Mouse (Mus musculus) heart, adult 18-20 months (tissue): ENCODE measurements around the gene Brip1. TPM values are rescaled to one million over a fixed set of nuclear protein-coding genes. Genes with fewer than 3 reads are reported as not detected.

ENCODE experiments used
- DNase-seq, 2 experiments: peaks; one replicate each; pipeline ENCODE4 v3.0.0; 2021 to 2022; ENCODE audit warnings: mixed read lengths in 1 of 2
- total RNA-seq, 2 experiments: library from RNA; stranded (reverse); gene quantifications; 2 replicates each; pipeline ENCODE4 v1.2.3; 2021

Gene Brip1
- total RNA-seq, 2 experiments from 2014 or later = 0.39 to 0.40 TPM

DNA sequence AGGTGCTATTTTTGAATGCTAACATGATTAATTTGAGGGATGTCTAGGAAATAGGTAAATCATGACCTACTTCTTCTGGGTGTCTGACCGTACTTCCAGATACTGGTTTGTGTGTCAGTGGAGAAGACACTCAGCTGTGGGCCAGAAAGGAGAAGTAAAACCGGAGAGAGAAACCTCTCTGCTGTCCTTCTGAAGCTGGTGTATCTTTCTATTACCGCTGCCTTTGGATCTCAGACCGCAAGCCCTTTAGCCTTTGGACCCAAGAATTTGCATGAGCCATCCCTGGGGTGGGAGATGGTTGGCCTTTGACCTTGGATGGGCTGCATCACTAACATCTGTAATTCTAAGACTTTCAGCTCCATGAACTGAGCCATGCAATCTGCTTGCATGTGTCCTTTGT is 93.7 kb downstream of the Brip1 start:
- DNase-seq = no peak

DNA sequence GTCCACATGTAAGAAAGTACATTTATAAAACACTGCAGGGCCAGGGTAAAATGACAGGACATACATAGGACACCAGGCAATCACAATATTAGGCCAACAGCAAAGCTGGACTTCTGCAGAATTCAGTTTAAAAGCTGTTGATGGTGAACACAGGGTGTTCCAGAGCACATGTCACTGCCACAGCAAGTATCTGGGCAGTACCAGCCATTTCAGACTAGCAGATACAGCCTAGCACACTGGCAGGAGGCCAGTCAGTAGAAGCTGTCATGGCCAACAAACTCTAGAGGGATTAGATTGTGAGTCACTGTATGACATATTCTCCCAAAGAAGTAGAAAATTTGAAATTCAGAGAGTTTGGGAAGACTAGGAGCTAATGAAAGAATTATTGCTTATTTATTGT is 94.4 kb downstream of the Brip1 start:
- DNase-seq = no peak

DNA sequence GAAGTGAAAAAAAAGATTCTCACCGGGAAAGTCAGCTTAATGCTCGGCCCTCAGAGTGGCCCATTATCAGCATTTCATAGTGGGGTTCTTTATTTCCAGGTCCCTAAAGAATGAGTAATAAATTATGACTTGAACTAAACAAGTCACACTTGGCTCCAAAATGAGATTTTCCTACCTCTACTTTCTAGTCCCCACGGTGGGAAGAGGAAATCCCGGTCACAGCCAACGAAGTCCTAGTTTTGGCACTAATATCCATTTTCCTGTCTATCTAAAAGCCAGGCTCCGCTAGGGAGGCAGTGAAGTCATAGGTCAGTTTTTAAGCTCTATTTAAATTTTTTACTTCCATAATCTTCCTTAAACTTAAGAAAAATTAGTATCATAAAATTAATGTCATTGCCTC is 99.8 kb downstream of the Brip1 start:
- peak in 1 of 2 experiments; percentile 16 for DNase-seq

DNA sequence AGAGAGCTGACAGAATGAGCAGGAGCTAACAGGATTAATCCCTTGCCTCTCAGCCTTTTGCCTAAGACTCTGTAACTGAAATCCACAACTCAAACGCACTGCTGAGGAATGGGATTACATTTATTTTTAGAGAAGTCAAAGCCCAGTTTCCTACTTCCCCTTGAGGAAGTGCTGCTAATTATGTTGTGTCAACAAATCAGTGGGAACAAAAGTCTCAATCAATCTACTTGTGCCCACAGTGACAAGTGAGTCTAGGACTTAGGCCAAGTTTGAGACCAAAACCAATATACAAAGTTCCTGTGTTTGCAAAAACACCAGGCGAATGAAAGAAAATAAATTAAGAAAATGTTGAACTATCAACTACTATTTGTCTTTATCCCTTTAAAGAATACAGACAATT is 101.7 kb downstream of the Brip1 start:
- no peak for DNase-seq

DNA sequence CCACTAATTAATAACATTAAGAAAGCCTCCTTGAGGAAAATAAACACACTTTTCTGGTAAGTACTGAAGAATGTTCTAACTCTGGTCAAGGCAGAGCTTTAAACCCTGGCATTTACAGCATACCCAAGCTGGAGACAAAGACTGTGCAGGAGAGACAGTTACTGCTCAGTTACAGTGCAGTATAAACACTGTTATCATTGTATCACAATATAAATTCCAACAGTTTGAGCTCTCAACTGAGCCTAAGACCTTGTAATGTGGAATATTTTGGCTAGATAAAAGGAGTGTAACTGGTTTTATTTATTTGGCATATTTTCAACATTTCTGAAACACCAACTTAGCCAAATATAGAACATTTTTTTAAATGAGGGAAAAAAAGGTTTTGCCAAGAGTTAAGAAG is 112.2 kb downstream of the Brip1 start:
- DNase-seq = no peak

DNA sequence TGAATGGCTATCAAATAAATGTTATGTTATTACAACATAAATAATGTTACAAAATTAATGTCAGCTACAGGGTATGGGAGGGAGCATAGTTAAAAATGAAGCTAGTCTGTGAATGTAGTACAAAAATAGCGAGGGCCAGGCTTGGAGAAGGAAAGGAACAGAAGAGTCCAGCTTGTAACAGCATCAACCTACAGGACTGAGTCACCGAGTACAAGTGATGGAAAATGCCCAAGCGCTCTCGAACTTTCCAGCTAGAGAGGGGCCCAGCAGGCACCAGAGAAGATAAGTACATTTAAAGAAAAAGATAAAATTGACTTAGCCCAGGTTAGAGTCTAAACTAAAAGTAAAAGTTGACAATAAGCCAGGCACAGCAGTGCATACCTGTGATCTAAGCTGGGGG is 116.5 kb downstream of the Brip1 start:
- DNase-seq = no peak

DNA sequence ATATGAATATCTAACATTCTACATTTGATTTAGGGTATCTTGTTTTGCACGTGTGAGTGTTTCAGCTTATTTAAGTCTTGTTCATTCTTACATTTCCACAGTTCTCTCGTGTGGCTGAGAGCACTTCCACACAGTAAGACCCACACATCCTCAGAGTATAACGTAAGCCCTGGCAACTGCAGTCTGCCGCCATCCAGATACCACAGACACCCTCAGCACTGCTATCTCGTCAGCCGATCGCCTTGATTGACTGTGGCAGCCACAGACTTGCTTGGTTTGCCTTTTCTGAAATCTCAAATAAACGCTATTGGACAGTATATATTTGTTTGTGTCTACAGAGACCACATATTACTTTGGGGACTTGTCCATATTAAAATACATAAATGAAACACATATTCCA is 123.0 kb downstream of the Brip1 start:
- no peak for DNase-seq

DNA sequence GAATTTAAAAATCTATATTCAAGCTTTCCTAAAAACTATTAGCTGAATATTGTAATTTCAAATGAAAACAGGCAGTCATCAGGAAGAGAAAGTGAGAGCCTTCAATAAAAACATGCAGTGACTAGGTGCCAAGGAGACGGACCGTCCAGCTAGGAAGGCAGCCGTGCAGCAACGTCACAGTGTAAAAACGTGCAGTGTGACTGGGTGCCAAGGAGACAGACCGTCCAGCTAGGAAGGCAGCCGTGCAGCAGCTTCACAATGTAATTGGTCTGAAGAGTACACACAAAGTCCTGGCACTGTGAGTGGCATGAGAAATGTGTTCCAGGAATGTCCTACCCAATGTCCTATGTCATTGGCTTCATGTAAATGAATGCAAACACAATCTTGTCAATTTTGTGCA is 124.0 kb downstream of the Brip1 start:
- no peak for DNase-seq

DNA sequence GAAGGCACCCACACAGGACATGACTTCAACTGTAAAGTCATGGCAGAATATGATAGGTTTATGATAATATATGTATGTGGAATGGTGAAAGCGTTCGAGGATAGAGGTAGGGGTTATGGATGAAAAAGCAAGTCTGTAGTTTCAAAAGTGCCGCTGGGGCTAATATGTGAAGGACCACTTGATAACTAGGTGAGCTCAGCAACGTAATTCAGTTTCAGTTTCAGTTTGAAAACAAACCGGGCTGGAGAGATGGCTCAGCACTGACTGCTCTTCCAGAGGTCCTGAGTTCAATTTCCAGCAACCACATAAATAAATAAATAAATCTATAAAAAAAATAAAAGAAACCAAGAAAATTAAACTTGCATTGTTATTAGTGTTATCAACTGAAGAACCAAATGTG is 124.6 kb downstream of the Brip1 start:
- no peak for DNase-seq

DNA sequence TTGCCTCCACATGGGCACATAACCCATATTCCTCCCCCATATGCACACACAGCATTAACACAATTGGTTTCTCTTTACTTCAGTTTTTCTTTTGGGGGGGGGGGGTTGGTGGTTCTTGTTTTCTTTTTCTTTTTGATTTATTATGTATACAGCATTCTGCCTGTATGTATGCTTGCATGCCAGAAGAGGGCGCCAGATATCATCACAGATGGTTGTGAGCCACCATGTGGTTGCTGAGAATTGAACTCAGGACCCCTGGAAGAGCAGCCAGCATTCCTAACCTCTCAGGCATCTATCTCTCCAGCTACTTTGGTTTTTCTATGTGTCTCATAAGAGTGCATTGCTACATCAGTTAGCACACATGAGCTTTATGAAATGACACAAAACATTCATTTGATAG is 125.6 kb downstream of the Brip1 start:
- no peak for DNase-seq

DNA sequence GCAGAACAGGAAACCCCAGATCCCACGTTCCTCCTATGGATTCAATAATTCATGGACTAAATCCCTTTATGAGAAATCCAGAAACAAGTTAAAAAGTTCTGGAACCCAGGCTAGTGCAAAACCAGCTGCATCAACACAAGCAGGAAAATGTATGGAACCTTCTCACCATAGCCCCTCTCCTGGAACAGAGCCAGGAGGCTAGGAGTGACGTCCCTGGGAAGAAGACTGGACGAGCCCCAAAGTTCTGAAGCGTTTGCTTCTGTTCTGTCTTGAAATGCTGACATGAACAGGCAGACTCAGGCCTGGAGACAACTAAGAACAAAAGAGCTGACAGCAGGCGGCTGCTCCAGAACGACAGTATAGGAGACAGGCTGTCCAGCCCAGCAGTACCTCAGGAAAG is 132.3 kb downstream of the Brip1 start:
- DNase-seq = no peak

DNA sequence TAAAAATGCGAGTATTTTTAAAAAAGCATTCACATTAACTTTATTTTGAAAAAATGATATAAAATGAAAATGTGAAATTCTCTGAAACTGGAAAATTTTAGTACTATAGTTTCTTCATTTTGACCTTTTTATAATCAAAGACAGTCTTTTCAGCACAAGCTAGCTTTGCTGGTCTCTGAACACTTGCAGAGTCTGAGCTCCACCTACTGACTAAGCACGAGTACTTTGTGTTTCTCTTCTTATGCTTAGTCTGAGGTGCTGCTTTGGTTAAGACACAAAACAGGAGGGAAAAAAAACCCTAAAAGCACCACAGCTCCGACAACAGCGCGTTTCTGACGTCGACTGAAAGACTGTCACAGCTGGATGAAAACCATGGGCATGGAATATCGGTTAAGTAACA is 133.8 kb downstream of the Brip1 start:
- DNase-seq = peak in 1 of 2 experiments; percentile 12

DNA sequence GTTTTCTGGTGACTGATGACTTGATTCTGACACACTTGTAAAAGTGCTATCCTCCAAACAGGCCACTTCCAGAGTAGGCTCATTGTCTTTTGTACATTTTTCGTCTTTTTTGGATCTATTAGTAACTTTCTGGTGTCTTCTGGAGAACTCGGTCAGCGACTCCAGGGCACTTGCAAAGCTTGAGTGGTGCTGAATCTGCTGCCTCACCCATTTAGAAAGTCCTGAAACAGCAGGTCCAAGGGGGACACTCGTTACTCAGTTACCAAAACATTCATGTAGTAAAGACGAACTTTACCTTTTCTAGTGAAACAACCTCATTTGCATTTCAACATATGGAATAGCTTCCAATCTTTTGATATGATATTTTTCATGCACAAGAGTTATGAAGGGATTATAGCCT is 136.1 kb downstream of the Brip1 start:
- DNase-seq = no peak

DNA sequence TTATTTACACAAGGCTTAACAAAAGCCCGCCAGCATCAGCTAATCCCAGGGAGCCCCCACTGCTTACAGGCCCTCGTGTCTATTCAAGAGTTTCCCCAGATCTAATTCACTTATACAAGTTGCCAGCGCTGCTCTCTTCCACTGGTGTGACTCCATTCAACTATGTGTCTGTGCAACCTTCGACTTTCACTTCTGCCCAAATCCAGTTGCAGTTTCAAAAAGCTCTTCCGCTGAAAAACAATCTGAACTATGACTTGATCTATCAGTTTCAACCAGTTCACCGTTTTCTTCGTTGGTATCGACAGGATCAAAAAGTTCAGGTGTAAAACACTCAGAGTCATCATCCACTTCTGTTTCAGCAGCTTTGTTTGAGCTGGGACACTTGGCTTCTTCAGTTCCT is 139.8 kb downstream of the Brip1 start:
- no peak for DNase-seq

DNA sequence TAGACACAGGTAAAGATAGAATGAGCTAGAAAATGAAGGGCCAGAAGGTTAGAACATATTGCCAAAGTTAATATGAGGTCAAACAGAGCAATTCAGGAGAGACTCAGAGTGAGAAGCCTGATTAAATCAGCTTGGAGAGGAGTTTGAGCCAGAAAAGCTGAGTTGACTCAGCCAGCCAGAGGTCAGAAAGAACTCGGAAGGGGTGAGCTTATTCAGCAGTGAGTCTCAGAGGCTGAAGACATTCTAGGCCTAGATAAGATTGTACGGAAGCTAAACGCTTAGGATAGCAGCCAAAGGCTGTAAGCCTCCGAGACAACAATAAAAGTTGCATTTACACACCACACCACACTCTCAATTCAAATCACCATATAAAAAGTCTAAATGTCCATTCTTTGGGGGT is 141.9 kb downstream of the Brip1 start:
- DNase-seq = peak; percentile 7 to 18

DNA sequence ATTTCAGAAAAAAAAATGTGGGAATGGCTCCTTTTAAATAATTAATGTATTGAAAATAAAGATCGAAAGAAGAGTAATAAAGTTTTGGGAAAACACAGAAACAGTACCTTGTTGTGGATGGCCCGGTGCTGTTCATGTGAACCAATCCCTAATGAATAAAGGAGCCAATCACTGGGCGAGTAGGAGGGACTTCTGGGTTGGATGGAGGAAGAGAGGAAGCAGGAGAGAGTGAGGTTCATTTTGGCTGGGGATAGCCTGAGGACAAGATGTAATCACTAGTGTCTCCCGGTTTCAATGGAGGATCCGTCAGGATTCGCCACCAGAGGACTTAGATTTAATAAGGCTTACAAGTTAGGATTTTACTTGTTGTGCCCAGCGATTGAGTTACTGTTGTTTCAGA is 145.2 kb downstream of the Brip1 start:
- DNase-seq = no peak

DNA sequence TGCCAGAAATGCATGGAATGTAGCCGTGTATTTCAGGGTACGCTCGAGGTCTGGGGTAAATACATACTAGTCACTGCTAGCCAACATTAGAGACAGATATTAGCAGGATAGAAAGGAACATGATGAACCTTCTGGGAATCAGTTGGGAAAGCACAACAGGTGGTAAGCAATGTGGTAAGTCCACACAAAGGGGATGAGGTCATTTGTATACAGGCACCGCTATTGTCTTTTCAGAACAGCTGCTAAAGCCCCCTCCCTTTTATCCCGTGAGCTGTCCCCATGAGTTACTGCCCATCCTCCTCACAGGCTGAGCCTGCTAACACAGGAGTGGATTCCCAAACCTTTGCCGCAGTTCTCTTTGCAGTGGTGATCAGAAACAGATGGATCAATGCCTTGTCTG is 149.6 kb downstream of the Brip1 start:
- no peak for DNase-seq

DNA sequence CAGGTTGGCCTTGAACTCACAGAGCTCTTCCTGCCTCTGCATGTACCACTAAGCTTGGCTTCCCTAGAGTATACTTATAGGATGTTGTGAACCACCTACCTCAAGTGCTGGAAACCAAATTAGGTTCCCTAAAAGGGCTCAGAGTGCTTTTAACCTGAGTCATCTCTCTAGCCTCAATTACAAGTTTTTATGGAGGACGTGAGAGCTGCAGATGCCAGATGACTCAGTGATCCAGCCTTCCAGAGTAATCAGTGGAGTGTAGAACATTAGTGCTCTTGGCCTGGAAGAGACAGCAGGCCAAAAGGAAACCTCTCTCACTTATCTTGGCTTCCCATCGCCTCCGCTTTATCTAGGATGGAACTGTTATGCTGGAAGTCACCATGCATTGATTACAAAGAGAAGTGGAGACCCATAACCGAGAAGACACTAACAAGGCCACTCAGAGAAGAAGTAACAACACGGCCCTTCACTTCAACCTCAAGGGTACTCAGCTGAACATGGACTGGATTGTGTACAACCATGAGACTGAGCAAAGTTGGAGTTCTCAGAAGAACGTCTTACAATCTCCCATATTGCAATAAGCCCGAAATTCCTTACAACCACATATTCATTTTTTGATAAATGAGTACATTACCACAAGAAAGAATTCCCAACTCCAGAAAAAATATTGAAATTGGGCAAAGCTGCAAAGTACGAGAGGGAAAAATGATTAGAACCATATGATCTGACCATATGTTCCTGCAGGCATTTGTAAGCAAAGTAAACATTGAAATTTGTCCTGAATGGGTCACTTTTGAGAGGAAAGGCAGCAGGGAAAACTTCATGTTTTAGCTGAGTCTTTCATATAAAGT is 150.3 kb downstream of the Brip1 start:
- DNase-seq = peak in 1 of 2 experiments; percentile 24

DNA sequence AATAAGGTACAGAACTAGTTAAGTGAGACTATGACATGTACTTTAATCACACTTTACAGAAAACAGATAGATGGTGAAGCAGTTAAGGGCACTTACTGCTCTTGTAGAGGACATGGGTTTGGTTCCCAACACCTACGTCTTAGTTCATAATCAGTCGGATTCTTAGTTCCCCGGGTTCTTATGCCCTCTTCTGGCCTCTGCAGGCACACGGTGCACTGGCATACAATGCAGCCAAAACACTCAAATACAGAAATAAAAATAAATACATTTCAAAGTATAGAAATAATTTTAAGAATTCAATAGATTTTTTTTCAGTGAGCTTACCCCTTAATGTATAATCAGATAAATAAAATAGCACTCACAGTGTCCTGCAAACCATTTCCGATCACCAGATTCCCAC is 161.0 kb downstream of the Brip1 start:
- no peak for DNase-seq

DNA sequence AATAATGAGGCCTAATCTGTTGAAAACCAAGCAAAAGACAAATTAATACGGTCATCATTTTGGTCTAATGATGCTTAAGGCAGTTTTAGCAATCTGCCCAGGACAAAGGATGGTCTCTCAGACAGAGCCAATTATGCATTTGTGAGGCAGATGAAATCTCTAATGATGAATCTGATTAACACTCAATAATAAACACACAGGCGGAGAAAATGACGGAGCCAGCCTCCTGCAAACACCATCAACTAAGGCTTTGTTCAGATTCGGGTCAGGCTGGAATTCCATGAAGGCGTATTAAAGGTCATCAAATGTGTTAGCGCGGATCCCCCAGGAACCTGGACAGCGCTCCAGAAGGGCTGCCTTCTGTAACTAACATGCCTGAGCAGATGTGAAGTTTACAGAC is 161.6 kb downstream of the Brip1 start:
- no peak for DNase-seq

DNA sequence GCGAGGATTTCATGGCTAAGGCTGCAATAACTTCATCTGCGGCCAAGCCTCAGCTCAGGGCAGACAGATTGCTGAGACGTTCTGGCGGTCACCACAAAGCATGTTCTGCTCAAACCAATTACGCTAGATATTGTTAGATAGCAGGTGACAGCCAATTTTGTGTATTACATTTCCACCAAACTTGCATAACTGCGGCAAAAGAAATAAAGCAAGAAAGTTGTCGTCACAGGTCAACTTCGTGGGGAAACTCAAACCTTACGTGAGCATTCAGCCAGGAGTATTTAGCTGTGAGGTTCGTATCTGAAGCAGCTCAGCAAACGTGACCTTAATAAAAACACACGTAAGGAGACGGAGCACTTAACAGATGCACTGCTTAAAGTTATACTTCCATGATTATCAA is 162.3 kb downstream of the Brip1 start:
- DNase-seq = no peak

DNA sequence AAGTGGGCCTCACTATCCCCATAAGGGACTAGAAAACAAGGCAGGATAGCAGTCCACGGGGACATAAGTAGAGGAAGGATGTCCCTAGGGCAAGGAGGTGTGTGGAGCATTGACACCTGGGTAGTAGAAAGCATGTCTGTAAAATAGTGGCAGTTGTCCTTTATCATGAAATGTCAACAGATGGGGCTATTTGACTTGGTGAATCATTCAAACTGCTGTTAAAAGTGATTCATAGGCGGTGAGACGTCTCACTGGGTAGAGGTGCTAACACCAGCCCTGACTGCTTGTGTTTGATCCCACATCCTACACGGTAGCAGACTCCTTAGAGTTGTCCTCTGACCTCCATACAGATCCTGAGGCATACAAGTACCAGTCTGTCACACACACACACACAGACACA is 168.1 kb downstream of the Brip1 start:
- no peak for DNase-seq

DNA sequence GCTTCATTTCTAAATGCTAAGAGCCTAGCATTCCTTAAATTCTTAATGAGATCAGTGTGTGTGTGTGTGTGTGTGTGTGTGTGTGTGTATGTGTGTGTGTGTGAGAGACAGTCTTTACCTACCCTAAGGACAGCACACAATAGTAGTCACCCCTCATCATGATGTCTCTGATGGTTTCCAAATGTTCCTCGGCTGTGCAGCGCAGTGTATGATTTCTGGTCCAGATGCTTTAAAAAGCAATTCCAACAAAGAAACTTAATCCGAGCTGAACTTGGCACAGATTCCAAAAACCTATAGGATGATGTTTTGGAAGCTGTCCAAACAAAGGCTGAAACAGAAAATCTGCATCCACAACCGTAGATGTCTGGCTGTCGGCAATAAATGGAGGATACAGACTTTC is 173.0 kb downstream of the Brip1 start:
- DNase-seq = no peak

DNA sequence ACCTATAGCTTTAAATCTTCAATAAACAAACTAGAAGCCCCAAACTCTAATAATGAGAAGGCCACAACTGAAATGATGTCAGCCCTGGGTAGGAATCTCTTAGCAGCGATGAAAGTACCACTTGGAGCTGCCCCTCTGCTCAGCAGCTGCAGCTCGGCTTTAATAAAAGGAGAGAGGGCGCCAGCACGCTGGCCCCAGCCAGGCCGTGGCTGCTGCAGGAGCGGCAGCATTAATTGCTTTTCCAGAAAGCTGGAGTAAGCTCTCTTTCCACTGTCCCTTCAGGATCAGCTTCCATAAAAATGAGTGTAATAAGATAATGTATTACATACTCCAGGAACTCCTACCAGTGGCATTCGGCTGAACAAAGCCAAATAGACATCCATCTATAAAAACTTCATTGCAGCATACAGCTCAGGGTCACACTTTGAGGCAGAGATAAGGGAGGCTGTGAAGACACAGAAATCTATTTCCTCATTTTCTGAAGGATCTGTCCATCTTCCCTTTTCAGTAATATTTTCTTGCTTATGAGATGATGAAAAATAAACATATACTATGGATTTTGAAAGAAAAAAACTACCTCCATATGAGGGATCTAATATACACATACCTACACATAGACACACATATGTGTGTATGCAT is 174.3 kb downstream of the Brip1 start:
- DNase-seq = no peak
